Mouse (Mus musculus) urinary bladder, adult 2 months (tissue): ENCODE results near the gene Pla2g4a. TPM values are rescaled to one million over a fixed set of nuclear protein-coding genes. Genes with fewer than 3 reads are reported as not detected.

Experiments used
- DNase-seq: peaks from one replicate; pipeline ENCODE4 v3.0.0; 2022; ENCODE audit warnings: low spot score
- polyA plus RNA-seq: library from polyadenylated mRNA; depleted of rRNA; stranded (reverse); fragments of >200 nt; gene quantifications from 2 replicates; pipeline ENCODE4 v1.2.3, GENCODE M21; 2012; rRNA removed

Gene Pla2g4a
- polyA plus RNA-seq, 1 experiment, result 54.4 TPM

DNA sequence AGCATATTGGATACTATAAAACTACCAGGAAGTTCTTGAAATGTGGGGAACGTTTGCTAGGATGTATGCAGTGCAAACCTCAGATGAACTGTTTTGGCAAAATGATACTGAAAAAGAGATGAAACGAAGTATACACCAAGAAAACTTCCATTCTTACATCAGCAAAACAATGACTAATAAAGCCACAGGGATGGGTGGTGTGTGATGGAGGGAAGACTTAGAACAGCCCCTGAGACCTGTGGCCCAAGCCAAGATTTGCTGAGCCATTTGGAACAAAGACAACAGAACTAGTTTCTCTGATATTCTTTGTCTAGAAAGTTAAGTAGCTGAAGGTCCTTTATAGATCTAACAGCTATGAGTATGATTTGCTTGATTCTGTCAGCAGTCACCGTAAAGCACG lies 105.5 kb downstream of the Pla2g4a start:
- DNase-seq, result no peak

DNA sequence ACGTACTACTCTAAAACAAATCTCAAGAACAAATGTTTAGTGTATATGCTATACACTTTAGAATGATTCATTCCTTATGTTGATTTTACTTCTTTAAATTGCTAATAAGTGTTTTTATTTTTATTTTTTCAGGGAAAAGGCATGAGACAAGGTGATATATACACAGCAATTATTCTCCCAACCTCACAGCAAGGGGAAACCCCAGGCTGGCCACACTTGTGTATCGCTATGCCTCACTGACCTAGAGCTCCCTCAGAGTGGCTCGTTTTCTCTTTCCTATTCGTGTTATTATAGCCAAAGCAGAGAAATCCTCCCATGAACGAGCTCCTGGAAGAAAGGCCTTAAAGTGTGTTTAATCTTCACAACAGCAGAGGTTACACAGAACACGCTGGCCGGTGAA lies 106.2 kb downstream of the Pla2g4a start:
- DNase-seq, result no peak

DNA sequence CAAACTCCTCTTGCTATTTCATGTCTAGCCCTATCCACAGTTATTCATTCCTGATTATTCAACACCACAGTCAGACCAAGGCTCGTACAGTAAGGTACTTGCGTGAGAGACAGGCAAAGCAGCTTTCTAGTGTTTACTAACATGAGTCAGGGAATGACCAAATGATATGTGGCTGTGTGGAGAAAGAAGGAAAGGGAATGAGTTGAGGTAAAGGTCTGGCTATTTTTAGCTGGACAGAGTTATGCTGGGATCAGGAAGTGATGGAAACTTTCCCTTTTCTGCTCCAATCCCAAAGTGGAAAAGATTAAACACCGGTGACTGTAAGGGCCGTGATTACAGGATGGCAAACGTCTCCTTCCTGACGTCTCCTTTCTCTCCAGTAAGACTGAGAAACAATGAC lies 114.4 kb downstream of the Pla2g4a start:
- no peak for DNase-seq

DNA sequence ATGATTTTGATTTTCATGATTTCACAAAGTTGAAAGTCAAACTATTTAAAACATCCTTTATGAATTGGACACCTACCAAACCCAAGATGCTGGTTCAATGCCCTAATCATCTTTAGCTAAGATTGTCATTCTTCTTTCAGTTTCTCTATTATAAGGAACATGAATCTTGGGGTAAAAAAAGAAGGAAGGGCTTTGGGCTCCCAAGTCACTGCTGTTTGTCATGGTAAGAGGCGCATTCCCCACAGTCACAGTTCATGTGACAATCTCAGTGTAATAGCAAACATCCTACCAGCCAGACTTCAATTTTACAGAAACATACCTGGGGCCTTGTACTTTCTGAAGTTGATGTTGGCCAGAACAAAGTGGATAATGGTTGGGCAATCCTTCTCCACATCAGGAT lies 119.2 kb downstream of the Pla2g4a start:
- DNase-seq, result no peak

DNA sequence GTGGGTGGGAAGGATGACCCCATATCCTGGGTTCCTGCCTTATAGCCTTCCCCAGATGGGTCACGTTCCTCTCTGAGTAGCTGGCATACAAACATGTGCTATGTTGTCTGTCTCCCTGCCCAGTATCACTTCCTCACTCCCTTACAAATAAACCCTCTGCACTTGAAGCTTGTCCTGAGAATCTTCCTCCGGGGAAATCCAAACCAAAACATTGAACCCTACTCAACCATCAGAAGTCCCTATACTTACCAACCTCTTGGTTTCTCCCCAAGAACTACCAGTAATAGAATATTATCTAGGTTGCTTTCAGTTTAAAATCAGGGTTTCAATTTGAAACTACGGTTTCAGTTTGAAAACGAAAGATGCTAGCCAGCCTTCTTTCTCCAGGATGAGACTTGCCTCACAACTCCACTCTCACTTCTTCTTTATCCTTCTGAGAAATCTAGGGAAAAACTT lies 120.1 kb downstream of the Pla2g4a start:
- no peak for DNase-seq

DNA sequence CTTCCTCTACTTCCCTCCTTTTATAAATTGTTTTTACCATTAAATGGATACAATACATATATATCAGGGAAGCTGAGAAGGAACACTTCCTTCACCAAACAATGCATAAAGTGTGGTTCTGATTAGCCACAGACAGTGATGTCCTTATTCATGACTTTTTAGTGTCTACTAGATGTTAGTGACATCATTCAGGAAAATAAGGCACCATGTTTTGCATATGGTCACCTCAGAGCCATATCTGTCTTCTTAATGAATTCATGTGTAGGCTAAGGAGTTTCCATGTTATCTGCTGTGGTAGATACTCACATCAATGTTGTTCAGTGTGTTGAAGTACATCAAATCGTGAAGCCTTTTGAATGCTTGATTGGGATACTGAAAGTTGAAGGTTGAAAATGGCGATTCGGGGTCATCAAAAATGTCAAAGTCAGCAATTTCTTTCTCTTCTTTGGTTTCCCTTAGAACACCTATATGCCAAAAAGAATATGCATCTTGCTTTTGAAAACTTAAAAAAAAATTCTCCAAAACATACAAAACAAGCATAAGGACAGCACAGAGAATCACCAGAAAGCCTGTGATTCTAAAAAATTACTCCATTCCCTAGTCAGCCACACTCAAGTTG lies 120.7 kb downstream of the Pla2g4a start:
- DNase-seq, result no peak

DNA sequence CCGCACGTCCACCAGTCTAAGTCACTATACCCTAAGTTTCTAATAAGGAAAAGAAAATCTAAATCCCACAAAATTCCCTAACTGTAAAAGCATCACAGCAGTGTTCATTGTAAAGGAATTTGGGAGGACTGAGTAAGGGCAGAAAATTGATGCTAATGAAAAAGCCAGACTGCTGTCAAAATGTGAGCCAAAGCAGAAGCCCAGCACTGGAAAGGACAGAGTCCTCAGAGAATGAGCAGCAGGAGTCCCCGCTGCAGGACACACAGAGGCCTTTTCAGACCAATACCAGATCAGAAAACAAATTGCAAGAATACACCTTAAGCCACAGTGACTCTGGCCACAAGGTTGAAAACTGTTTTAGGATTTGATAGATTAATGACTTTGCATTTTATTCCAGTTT lies 124.6 kb downstream of the Pla2g4a start:
- no peak for DNase-seq

DNA sequence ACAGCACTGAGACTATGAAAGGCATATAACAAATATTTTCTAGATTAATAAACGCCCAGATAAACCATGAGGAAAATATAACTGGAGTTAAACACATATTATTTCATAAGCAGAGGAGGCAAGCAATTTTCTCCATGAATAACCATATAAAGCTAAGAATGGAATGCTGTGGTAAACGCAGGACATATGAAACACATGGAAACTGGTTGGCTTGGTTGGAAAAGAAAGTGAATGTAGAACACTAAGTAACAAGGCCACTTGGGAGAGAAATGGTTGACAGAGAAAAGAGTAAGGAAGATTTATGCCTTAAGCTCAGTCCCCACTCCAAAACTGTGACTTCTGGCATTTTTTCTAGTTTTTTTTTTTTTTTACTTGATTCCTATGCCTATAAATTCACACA lies 127.2 kb downstream of the Pla2g4a start:
- no peak for DNase-seq

DNA sequence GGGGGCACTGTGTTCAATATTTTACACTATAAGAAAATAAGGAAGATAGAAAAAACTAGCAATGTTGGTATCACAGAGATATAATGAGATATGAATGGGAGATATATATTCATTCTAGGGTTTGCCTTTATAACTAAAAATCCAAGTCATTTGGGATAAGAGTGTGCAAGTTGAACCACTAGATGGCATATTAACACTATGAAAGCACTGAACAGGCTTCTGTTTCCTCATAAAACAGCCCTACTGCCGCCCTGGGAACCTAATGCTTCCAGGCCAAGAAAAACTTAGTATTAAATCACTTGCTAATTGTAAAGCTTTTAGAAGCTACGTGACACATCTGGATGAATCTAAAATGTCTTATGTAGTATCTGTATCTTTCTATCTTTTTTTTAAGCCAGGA lies 128.1 kb downstream of the Pla2g4a start:
- no peak for DNase-seq

DNA sequence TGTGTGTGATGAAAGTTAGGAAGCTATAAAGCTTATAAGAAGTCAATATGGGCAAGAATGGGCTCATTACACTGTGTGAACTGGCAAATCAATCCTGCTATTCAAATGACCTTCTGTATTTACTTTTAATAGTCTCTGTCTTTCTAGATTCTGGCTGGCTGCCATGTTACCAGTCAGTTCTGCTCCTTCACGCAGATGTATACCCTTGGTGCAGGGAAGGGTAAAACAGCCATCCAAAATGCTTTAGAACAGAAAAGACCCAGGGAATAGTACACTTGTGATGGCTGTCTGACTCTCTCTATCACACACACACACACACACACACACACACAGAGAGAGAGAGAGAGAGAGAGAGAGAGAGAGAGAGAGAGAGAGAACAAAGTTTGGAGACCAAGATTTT lies 128.6 kb downstream of the Pla2g4a start:
- DNase-seq, result no peak

DNA sequence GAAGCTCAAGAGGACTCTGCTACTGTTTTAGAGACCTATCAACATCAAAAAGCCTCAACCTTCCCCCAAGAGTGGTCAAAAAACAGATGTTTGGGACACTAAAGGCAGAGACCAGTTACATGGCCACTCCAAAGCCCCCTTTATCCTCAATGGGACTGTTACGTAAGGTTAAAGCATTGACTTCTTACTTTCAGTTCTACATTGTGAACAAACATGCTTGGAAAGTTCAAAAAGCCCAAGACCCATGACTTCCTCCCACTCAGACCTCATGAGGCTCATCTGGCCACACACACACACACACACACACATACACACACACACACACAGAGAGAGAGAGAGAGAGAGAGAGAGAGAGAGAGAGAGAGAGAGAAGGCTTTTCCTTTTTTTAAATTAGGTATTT lies 130.0 kb downstream of the Pla2g4a start:
- DNase-seq, result no peak

DNA sequence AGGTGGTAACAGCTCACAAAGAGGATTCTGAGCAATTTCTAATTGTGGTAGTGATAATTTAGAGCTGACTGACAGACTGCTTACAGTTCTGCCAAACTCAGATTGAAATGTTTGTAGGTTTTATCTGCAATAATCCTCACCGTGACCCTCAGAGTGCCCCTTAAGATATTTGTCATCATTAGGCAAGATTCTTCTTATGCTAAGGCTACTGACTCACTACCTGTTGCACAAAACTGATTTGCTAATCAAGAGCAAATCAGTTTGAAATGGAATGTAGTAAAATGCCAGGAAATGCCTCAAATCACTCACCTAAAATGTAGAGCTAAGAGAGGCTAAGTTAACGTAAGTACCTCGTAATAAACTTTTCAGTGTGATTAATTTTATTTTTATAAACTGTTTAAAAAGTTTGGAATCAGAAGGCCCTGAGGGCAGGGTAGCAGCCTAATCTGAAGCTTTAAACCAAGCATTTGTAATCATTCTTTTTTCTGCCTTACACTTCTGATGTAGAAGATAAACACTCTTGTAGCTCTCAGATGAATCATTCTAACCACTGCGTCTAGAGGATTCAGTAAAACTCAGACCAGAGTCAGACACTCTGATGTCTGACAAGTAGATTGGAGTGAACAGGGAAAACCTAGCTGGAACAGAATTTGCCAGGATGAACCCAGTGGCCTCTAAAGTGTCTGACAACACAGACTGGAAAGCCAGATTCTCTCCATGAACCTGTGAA lies 147.3 kb downstream of the Pla2g4a start:
- DNase-seq, result no peak

DNA sequence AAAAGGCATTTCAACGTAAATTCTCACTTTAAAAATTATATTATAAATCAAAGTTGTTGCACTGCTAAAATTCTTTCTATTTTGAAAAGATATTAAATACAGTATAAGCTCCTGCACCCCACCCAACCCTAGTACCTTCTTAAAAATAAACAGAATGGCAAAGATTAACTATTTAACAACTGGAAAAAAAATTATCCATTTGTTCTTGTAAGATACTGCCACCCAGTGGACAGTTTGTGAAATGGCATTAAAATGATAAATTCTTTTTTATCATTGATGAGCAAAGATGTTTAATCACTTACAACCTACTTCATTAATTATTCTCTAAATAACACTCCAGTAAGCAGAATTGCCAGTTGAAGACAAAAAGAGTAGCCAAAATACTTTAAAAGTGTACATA lies 151.6 kb downstream of the Pla2g4a start:
- DNase-seq, result no peak

Other genes with a start within 250 kb of the Pla2g4a start
- gene Ptgs2, start 138.7 kb upstream of the Pla2g4a start, polyA plus RNA-seq, result 5.5 and 5.9 TPM in 2 replicates